Mouse (Mus musculus) myocyte (in vitro differentiated cells): Measurements from ENCODE around the gene Olfr983.

Experiments used
- E2F4 ChIP-seq: IDR thresholded peaks from one replicate; pipeline ENCODE4 v1.6.1; 2011; ENCODE audit warnings: mild to moderate bottlenecking, control low read depth, moderate library complexity; ENCODE audit not compliant: insufficient read depth
- MAX ChIP-seq: IDR thresholded peaks from one replicate; pipeline ENCODE4 v1.6.1; 2011; ENCODE audit warnings: low read depth, mild to moderate bottlenecking, control low read depth
- POLR2A ChIP-seq: IDR thresholded peaks from one replicate; pipeline ENCODE4 v1.6.1; 2011; ENCODE audit warnings: low read depth, mild to moderate bottlenecking, control low read depth, moderate library complexity; ENCODE audit not compliant: insufficient read length
- POLR2AphosphoS2 ChIP-seq: IDR thresholded peaks from one replicate; pipeline ENCODE4 v1.6.1; 2011; ENCODE audit warnings: low read depth, control low read depth; ENCODE audit not compliant: insufficient read length
- SRF ChIP-seq: IDR thresholded peaks from one replicate; pipeline ENCODE4 v1.6.1; 2011; ENCODE audit warnings: low read depth; ENCODE audit not compliant: control insufficient read depth, insufficient read length

GRCm38 (mm10) chr9:40130556-40130955 is 37.2 kb upstream of the Olfr983 start:
- TF ChIP-seq POLR2AphosphoS2 (no peak), SRF (no peak), POLR2A (no peak), E2F4 (no peak), MAX (no peak)
